Mouse (Mus musculus): Measurements from ENCODE around the gene Tmem178b.

- TF ChIP-seq CTCF (IDR thresholded peaks at IDR 0.05; ENCODE audit: extremely low read depth, insufficient read depth, insufficient read length, insufficient replicate concordance) (no peak), POLR2A (IDR thresholded peaks at IDR 0.05; ENCODE audit: low read depth, low read length) (no peak)
These were observed 344.1 kb downstream of the Tmem178b start for GRCm38 (mm10) chr6:40217154-40217553.
